Mouse (Mus musculus) hindbrain, embryonic 15.5 days (tissue): ENCODE measurements around the gene Olfr46. TPM values are rescaled to one million over a fixed set of nuclear protein-coding genes. Genes with fewer than 3 reads are reported as not detected.
"Not testable (repeated sequence)": the region's sequence is repeated elsewhere in the genome, so short reads cannot be mapped to it uniquely, and the experiment has no call there.

Experiments
- ATAC-seq: fragments of 200-750 bp; cut with Nextera tagmentation; 2 replicates; pipeline ENCODE4 v1.8.0; 2017; ENCODE audit warnings: low read depth, moderate number of reproducible peaks, moderate TSS enrichment; ENCODE audit not compliant: low FRiP score
- H3K27ac ChIP-seq: fragments of 300-500 bp; sonication (generic); replicated peaks from 2 replicates; pipeline ENCODE4 v1.5.1; 2015; ENCODE audit warnings: mild to moderate bottlenecking, inconsistent platforms
- H3K27me3 ChIP-seq: fragments of 300-500 bp; sonication (generic); 2 replicates; pipeline ENCODE4 v1.6.1; 2015; ENCODE audit warnings: control low read depth, inconsistent platforms
- H3K36me3 ChIP-seq: fragments of 300-500 bp; sonication (generic); 2 replicates; pipeline ENCODE4 v1.6.1; 2015; ENCODE audit warnings: control low read depth, inconsistent platforms
- H3K4me1 ChIP-seq: fragments of 300-500 bp; sonication (generic); replicated peaks from 2 replicates; pipeline ENCODE4 v1.6.1; 2015; ENCODE audit warnings: control low read depth, inconsistent platforms
- H3K4me2 ChIP-seq: fragments of 300-500 bp; sonication (generic); 2 replicates; pipeline ENCODE4 v1.6.1; 2015; ENCODE audit warnings: moderate library complexity, mild to moderate bottlenecking, inconsistent platforms
- H3K4me3 ChIP-seq: fragments of 300-500 bp; sonication (generic); 2 replicates; pipeline ENCODE4 v1.5.1; 2015; ENCODE audit warnings: mild to moderate bottlenecking, inconsistent platforms
- H3K9ac ChIP-seq: fragments of 300-500 bp; sonication (generic); 2 replicates; pipeline ENCODE4 v1.6.1; 2015; ENCODE audit warnings: inconsistent platforms
- H3K9me3 ChIP-seq: fragments of 300-500 bp; sonication (generic); 2 replicates; pipeline ENCODE4 v1.6.1; 2016; ENCODE audit warnings: control low read depth, inconsistent platforms
- WGBS: fragments of 180-500 bp; shearing (Covaris S2); methylation state at CpG from one replicate; pipeline ENCODE4 v1.1.7; 2015; 5-methylcytosine and 5-hydroxymethylcytosine counted together
- polyA plus RNA-seq: library from polyadenylated mRNA; unstranded; fragments of >200 nt; fragmentation: Nextera tagmentation; extraction: Ambion mirVana; gene quantifications from 2 replicates; pipeline ENCODE4 v1.2.1, GENCODE M21; 2015

Gene Olfr46
- 0.01 TPM in 1 of 2 replicates, not detected in the other for polyA plus RNA-seq

GRCm38 (mm10) chr7:140600969-140601368 is at the start of gene Olfr46:
TSS of gene Olfr46 (plus strand) at chr7:140601269.
- not testable (repeated sequence) for H3K27me3 ChIP-seq, ATAC-seq, H3K4me2 ChIP-seq, H3K9ac ChIP-seq, H3K4me1 ChIP-seq, H3K27ac ChIP-seq, H3K9me3 ChIP-seq, H3K36me3 ChIP-seq, H3K4me3 ChIP-seq
- 81% methylated on average over 2 of the region's 2 CpGs for WGBS

GRCm38 (mm10) chr7:140567586-140567985 is 33.5 kb upstream of the Olfr46 start, which contains the start of gene Olfr538:
TSS of gene Olfr538 (plus strand) at chr7:140567886.
- 42% methylated on average over 3 of the region's 3 CpGs for WGBS
- H3K4me3 ChIP-seq, result no peak within 1 kb of the TSS
- H3K27ac ChIP-seq, result no peak within 1 kb of the TSS
- H3K9ac ChIP-seq, result no peak within 1 kb of the TSS
- no peaks in the 10 kb centered on the region for H3K9me3 ChIP-seq
- no peaks in the 10 kb centered on the region for H3K4me1 ChIP-seq
- H3K4me2 ChIP-seq, result no peak within 1 kb of the TSS
- no peak for ATAC-seq
- no peaks in the 10 kb centered on the region for H3K36me3 ChIP-seq
- no peaks in the 10 kb centered on the region for H3K27me3 ChIP-seq

- H3K27me3 ChIP-seq, H3K4me2 ChIP-seq, H3K36me3 ChIP-seq, ATAC-seq, H3K9ac ChIP-seq, H3K4me1 ChIP-seq, H3K9me3 ChIP-seq, H3K4me3 ChIP-seq, H3K27ac ChIP-seq: not testable (repeated sequence)
- 90% methylated on average over 3 of the region's 3 CpGs for WGBS
Observed at GRCm38 (mm10) chr7:140628670-140629069, 27.6 kb downstream of the Olfr46 start, which contains the start of gene Olfr61. TSS of gene Olfr61 (plus strand) at chr7:140628970.

DNA sequence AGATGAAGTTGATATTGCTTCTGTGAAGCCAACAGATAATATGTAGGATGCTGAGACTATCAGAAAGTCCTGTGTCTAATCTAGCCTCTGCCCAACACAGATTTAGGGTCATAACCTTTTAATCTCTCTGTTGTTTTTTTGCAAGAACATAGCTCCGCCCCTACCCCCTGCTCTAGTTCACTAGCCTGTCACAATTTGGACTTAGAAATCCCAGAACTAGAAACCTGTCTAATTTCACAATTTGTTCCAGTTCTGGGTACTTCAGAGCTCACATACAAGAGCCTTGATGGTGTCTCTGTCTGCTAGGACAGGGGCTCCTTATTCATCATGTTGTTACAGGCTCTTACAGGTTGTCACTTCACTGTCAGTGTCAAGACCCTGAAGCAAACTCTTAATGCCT is 29.5 kb downstream of the Olfr46 start:
- Histone ChIP-seq H3K9ac (no peak overlapping the region), H3K4me1 (no peaks in the 10 kb centered on the region), H3K27ac (no peak overlapping the region), H3K36me3 (no peaks in the 10 kb centered on the region), H3K4me2 (no peak overlapping the region), H3K27me3 (no peaks in the 10 kb centered on the region), H3K9me3 (no peaks in the 10 kb centered on the region), H3K4me3 (no peak overlapping the region)
- ATAC-seq, result no peak
- 84% methylated on average over 1 of the region's 1 CpGs for WGBS

GRCm38 (mm10) chr7:140646152-140646551 is 45.1 kb downstream of the Olfr46 start, which contains the start of gene Olfr53:
TSS of gene Olfr53 (plus strand) at chr7:140646452.
- 84% methylated on average over 1 of the region's 1 CpGs for WGBS
- no peak for ATAC-seq

GRCm38 (mm10) chr7:140659630-140660029 is 58.6 kb downstream of the Olfr46 start, which contains the start of gene Olfr539:
TSS of gene Olfr539 (plus strand) at chr7:140659930.
- ATAC-seq, result no peak
- no peak within 1 kb of the TSS for H3K27ac ChIP-seq
- no peaks in the 10 kb centered on the region for H3K36me3 ChIP-seq
- H3K9me3 ChIP-seq, result no peaks in the 10 kb centered on the region
- no peak within 1 kb of the TSS for H3K4me2 ChIP-seq
- no peaks in the 10 kb centered on the region for H3K27me3 ChIP-seq
- 77% methylated on average over 4 of the region's 4 CpGs for WGBS
- H3K9ac ChIP-seq, result no peak within 1 kb of the TSS
- H3K4me1 ChIP-seq, result no peaks in the 10 kb centered on the region
- H3K4me3 ChIP-seq, result no peak within 1 kb of the TSS

More at GRCm38 (mm10) chr7:140646152-140646551, 45.1 kb downstream of the Olfr46 start, which contains the start of gene Olfr53:
- Histone ChIP-seq H3K9me3 (no peaks in the 10 kb centered on the region), H3K27me3 (no peaks in the 10 kb centered on the region), H3K4me3 (no peak within 1 kb of the TSS), H3K9ac (no peak within 1 kb of the TSS), H3K27ac (no peak within 1 kb of the TSS), H3K4me1 (no peaks in the 10 kb centered on the region), H3K36me3 (no peaks in the 10 kb centered on the region), H3K4me2 (no peak within 1 kb of the TSS)

Other genes with a start within 250 kb of the Olfr46 start
- not detected in 2 replicates for gene Olfr60, start 239.6 kb upstream of the Olfr46 start, polyA plus RNA-seq
- gene Olfr530, start 224.9 kb upstream of the Olfr46 start, polyA plus RNA-seq, result not detected in 2 replicates
- not detected in 2 replicates for gene Olfr531, start 198.4 kb upstream of the Olfr46 start, polyA plus RNA-seq
- gene Olfr532, start 179.6 kb upstream of the Olfr46 start, polyA plus RNA-seq, result not detected in 2 replicates
- not detected in 2 replicates for gene Olfr533, start 137.9 kb upstream of the Olfr46 start, polyA plus RNA-seq
- not detected in 2 replicates for gene Olfr535, start 117.1 kb upstream of the Olfr46 start, polyA plus RNA-seq
- not detected in 2 replicates for gene Olfr536, start 93.9 kb upstream of the Olfr46 start, polyA plus RNA-seq
- not detected in 2 replicates for gene Olfr538, start 33.4 kb upstream of the Olfr46 start, polyA plus RNA-seq
- gene Olfr61, start 27.7 kb downstream of the Olfr46 start, polyA plus RNA-seq, result not detected in 2 replicates
- gene Olfr53, start 45.2 kb downstream of the Olfr46 start, polyA plus RNA-seq, result not detected in 2 replicates
- gene Olfr539, start 58.7 kb downstream of the Olfr46 start, polyA plus RNA-seq, result 0.07 TPM in 1 of 2 replicates, not detected in the other
- gene Olfr45, start 80.7 kb downstream of the Olfr46 start, polyA plus RNA-seq, result not detected in 2 replicates
- not detected in 2 replicates for gene Olfr541, start 96.0 kb downstream of the Olfr46 start, polyA plus RNA-seq
- not detected in 2 replicates for gene Cyp2e1, start 162.5 kb downstream of the Olfr46 start, polyA plus RNA-seq
- gene Syce1, start 186.6 kb downstream of the Olfr46 start, polyA plus RNA-seq, result 0.40 and 0.42 TPM in 2 replicates
- 27.1 and 28.3 TPM in 2 replicates for gene Zfp941, start 220.9 kb downstream of the Olfr46 start, polyA plus RNA-seq
- gene Urah, start 233.7 kb downstream of the Olfr46 start, polyA plus RNA-seq, result 0.25 TPM in 2 replicates
- gene Scgb1c1, start 244.3 kb downstream of the Olfr46 start, polyA plus RNA-seq, result not detected in 2 replicates
- not detected in 2 replicates for gene Odf3, start 246.5 kb downstream of the Olfr46 start, polyA plus RNA-seq